Mouse (Mus musculus) CH12.LX (cell line): ENCODE results near the gene Taldo1. TPM values are rescaled to one million over a fixed set of nuclear protein-coding genes. Genes with fewer than 3 reads are reported as not detected.
A peak's percentile ranks its signal among the peaks of the same experiment; 100 is the strongest.

Experiments
- DNase-seq: peaks from one replicate; pipeline ENCODE4 v3.0.0-alpha.2; 2013; ENCODE audit errors: extremely low read depth
- H3K27ac ChIP-seq: 2 replicates; pipeline ENCODE4 v1.5.1; 2012; ENCODE audit warnings: low read depth, mild to moderate bottlenecking, control low read depth, moderate library complexity; ENCODE audit not compliant: insufficient read depth
- H3K27me3 ChIP-seq: replicated peaks from 2 replicates; pipeline ENCODE3; 2012; ENCODE audit warnings: inconsistent platforms
- H3K36me3 ChIP-seq, 2 experiments: replicated peaks in 1 of 2; 2 replicates each; pipeline versions ENCODE3 to v1.6.1; 2012; ENCODE audit warnings: inconsistent platforms in 1 of 2, low read length in 1 of 2, mild to moderate bottlenecking in 1 of 2, mixed read lengths in 1 of 2, moderate library complexity in 1 of 2; ENCODE audit not compliant: control insufficient read depth in 1 of 2, insufficient read depth in 1 of 2
- H3K4me1 ChIP-seq, 2 experiments: 2 replicates each; pipeline ENCODE4 v1.6.1; 2012; ENCODE audit warnings: inconsistent platforms in 1 of 2, moderate library complexity in 1 of 2; ENCODE audit not compliant: insufficient read depth in 2 of 2, control insufficient read depth in 1 of 2
- H3K4me2 ChIP-seq: 2 replicates; pipeline ENCODE4 v1.6.1; 2012; ENCODE audit warnings: low read depth, mild to moderate bottlenecking, control low read depth; ENCODE audit not compliant: poor library complexity, insufficient read depth, severe bottlenecking
- H3K4me3 ChIP-seq, 3 experiments: fragments of 150-350 bp in 1 of 3; sonication (generic) in 1 of 3; replicated peaks in 1 of 3; 2 replicates each; pipeline versions ENCODE3 to v1.5.1; 2011 to 2012; ENCODE audit warnings: low read depth in 2 of 3, low read length in 2 of 3, mild to moderate bottlenecking in 2 of 3, moderate library complexity in 2 of 3, control low read depth in 1 of 3, improper control_type of control experiment in 1 of 3, inconsistent platforms in 1 of 3, mixed read lengths in 1 of 3; ENCODE audit not compliant: poor library complexity in 1 of 3
- H3K79me2 ChIP-seq: replicated peaks from 2 replicates; pipeline ENCODE4 v1.6.1; 2012; ENCODE audit warnings: mild to moderate bottlenecking, moderate library complexity; ENCODE audit not compliant: control insufficient read depth, poor library complexity, insufficient read depth, severe bottlenecking; ENCODE audit errors: extremely low read depth
- H3K9ac ChIP-seq: 2 replicates; pipeline ENCODE4 v1.6.1; 2012; ENCODE audit warnings: low read depth, mild to moderate bottlenecking, control low read depth, moderate library complexity; ENCODE audit not compliant: insufficient read depth
- H3K9me3 ChIP-seq: replicated peaks from 2 replicates; pipeline ENCODE3; 2012; ENCODE audit warnings: low read length, inconsistent platforms, mixed read lengths
- BHLHE40 ChIP-seq: IDR thresholded peaks from 2 replicates; pipeline ENCODE4 v1.6.1; 2011; ENCODE audit warnings: mild to moderate bottlenecking, low read depth, low read length, improper control_type of control experiment
- CHD1 ChIP-seq: IDR thresholded peaks from 2 replicates; pipeline ENCODE4 v1.6.1; 2012; ENCODE audit warnings: low read depth, low read length, improper control_type of control experiment, inconsistent platforms
- E2F4 ChIP-seq: IDR thresholded peaks from 2 replicates; pipeline ENCODE4 v1.6.1; 2011; ENCODE audit warnings: low read depth, low read length, improper control_type of control experiment; ENCODE audit not compliant: insufficient replicate concordance
- ELF1 ChIP-seq: IDR thresholded peaks from 2 replicates; pipeline ENCODE4 v1.6.1; 2014; ENCODE audit warnings: low read depth, mild to moderate bottlenecking, inconsistent platforms, low read length, improper control_type of control experiment
- EP300 ChIP-seq: IDR thresholded peaks from 2 replicates; pipeline ENCODE4 v1.6.1; 2011; ENCODE audit warnings: low read length, improper control_type of control experiment
- ETS1 ChIP-seq: conservative IDR thresholded peaks from 2 replicates; pipeline ENCODE4 v1.6.1; 2012; ENCODE audit warnings: low read depth, mild to moderate bottlenecking, inconsistent platforms, low read length, improper control_type of control experiment, moderate library complexity
- HCFC1 ChIP-seq: IDR thresholded peaks from 2 replicates; pipeline ENCODE4 v1.6.1; 2012; ENCODE audit warnings: low read depth, mild to moderate bottlenecking, inconsistent platforms, low read length, improper control_type of control experiment
- IRF4 ChIP-seq: IDR thresholded peaks from 2 replicates; pipeline ENCODE4 v1.6.1; 2014; ENCODE audit warnings: low read depth, mild to moderate bottlenecking, inconsistent platforms, low read length, improper control_type of control experiment
- JUN ChIP-seq: IDR thresholded peaks from 2 replicates; pipeline ENCODE4 v1.6.1; 2011; ENCODE audit warnings: low read depth, mild to moderate bottlenecking, low read length, improper control_type of control experiment, moderate library complexity; ENCODE audit not compliant: insufficient read depth
- KAT2A ChIP-seq: IDR thresholded peaks from 2 replicates; pipeline ENCODE4 v1.6.1; 2012; ENCODE audit warnings: low read length, improper control_type of control experiment, inconsistent platforms; ENCODE audit not compliant: insufficient replicate concordance
- MAFK ChIP-seq: IDR thresholded peaks from 2 replicates; pipeline ENCODE4 v1.6.1; 2011; ENCODE audit warnings: low read length, improper control_type of control experiment; ENCODE audit not compliant: insufficient replicate concordance
- MAX ChIP-seq: IDR thresholded peaks from 2 replicates; pipeline ENCODE4 v1.6.1; 2011; ENCODE audit warnings: low read length, improper control_type of control experiment
- MAZ ChIP-seq: IDR thresholded peaks from 2 replicates; pipeline ENCODE4 v1.6.1; 2012; ENCODE audit warnings: low read depth, mild to moderate bottlenecking, inconsistent platforms, low read length, improper control_type of control experiment, moderate library complexity
- MEF2A ChIP-seq: IDR thresholded peaks from 2 replicates; pipeline ENCODE4 v1.6.1; 2014; ENCODE audit warnings: low read depth, mild to moderate bottlenecking, inconsistent platforms, low read length, improper control_type of control experiment, borderline replicate concordance
- MXI1 ChIP-seq: IDR thresholded peaks from 2 replicates; pipeline ENCODE4 v1.6.1; 2011; ENCODE audit warnings: mild to moderate bottlenecking, low read depth, low read length, improper control_type of control experiment
- MYC ChIP-seq: IDR thresholded peaks from 2 replicates; pipeline ENCODE4 v1.6.1; 2011; ENCODE audit warnings: low read depth, mild to moderate bottlenecking, improper control_type of control experiment, low read length
- NELFE ChIP-seq: IDR thresholded peaks from 2 replicates; pipeline ENCODE4 v1.6.1; 2011; ENCODE audit warnings: low read depth, low read length, improper control_type of control experiment
- NRF1 ChIP-seq: IDR thresholded peaks from 2 replicates; pipeline ENCODE4 v1.6.1; 2014; ENCODE audit warnings: low read depth, mild to moderate bottlenecking, inconsistent platforms, low read length, improper control_type of control experiment, moderate library complexity
- PAX5 ChIP-seq: IDR thresholded peaks from 2 replicates; pipeline ENCODE4 v1.6.1; 2012; ENCODE audit warnings: low read length, inconsistent platforms, mixed read lengths
- POLR2A ChIP-seq: IDR thresholded peaks from 2 replicates; pipeline ENCODE4 v1.6.1; 2011; ENCODE audit warnings: low read depth, mild to moderate bottlenecking, improper control_type of control experiment, low read length
- SIN3A ChIP-seq: IDR thresholded peaks from 2 replicates; pipeline ENCODE4 v1.6.1; 2012; ENCODE audit warnings: low read length, improper control_type of control experiment, inconsistent platforms
- SMC3 ChIP-seq: IDR thresholded peaks from 2 replicates; pipeline ENCODE4 v1.6.1; 2011; ENCODE audit warnings: low read depth, low read length, improper control_type of control experiment
- TBP ChIP-seq: conservative IDR thresholded peaks from 2 replicates; pipeline ENCODE4 v1.6.1; 2011; ENCODE audit warnings: low read depth, low read length, improper control_type of control experiment
- TCF12 ChIP-seq: IDR thresholded peaks from 2 replicates; pipeline ENCODE4 v1.6.1; 2014; ENCODE audit warnings: low read depth, mild to moderate bottlenecking, inconsistent platforms, low read length, improper control_type of control experiment
- UBTF ChIP-seq: IDR thresholded peaks from 2 replicates; pipeline ENCODE4 v1.6.1; 2012; ENCODE audit warnings: low read depth, mild to moderate bottlenecking, inconsistent platforms, low read length, improper control_type of control experiment, moderate library complexity
- USF1 ChIP-seq: IDR thresholded peaks from 2 replicates; pipeline ENCODE4 v1.6.1; 2014; ENCODE audit warnings: low read depth, mild to moderate bottlenecking, inconsistent platforms, low read length, improper control_type of control experiment
- ZC3H11A ChIP-seq: IDR thresholded peaks from 2 replicates; pipeline ENCODE4 v1.6.1; 2012; ENCODE audit warnings: low read depth, mild to moderate bottlenecking, inconsistent platforms, low read length, improper control_type of control experiment
- ZKSCAN1 ChIP-seq: IDR thresholded peaks from 2 replicates; pipeline ENCODE4 v1.6.1; 2012; ENCODE audit warnings: low read depth, inconsistent platforms, low read length, improper control_type of control experiment, borderline replicate concordance
- ZMIZ1 ChIP-seq: IDR thresholded peaks from 2 replicates; pipeline ENCODE4 v1.6.1; 2012; ENCODE audit warnings: low read depth, mild to moderate bottlenecking, inconsistent platforms, low read length, improper control_type of control experiment
- ZNF384 ChIP-seq: IDR thresholded peaks from 2 replicates; pipeline ENCODE4 v1.6.1; 2012; ENCODE audit warnings: low read depth, low read length, improper control_type of control experiment, inconsistent platforms
- dilution Hi-C: fragments of 300-500 bp; cut with MboI; formaldehyde crosslinking; loops from 2 replicates; pipeline ENCODE4 v1.14.3; 2020; ENCODE audit warnings: low sequenced_read_pairs; ENCODE audit not compliant: extremely low pct_unique_long_range_greater_than_20kb, extremely low pct_ligation_motif_present
- in situ Hi-C: fragments of 300-500 bp; cut with MboI; formaldehyde crosslinking; loops from 3 replicates; pipeline ENCODE4 v1.14.3; 2019; ENCODE audit warnings: low sequenced_read_pairs, low pct_ligation_motif_present, low pct_unique_long_range_greater_than_20kb, mixed read lengths
- polyA plus RNA-seq: library from polyadenylated mRNA; unstranded; fragments of >175 nt; gene quantifications from 2 replicates; pipeline ENCODE4 v1.2.1, GENCODE M21; 2012; ENCODE audit warnings: low read depth; ENCODE audit not compliant: insufficient read length
- total RNA-seq, 2 experiments: library from RNA; depleted of rRNA; stranded (reverse); fragments of 300-350 nt in 1 of 2; fragments of >200 nt in 1 of 2; gene quantifications; 2 replicates each; pipeline ENCODE4 v1.2.3; 2012 to 2014

Taldo1 gene
- total RNA-seq (2012; rRNA removed) (188 and 205 TPM in 2 replicates), total RNA-seq (2014; rRNA removed) (228 and 237 TPM in 2 replicates), polyA plus RNA-seq (124 and 129 TPM in 2 replicates)

DNA sequence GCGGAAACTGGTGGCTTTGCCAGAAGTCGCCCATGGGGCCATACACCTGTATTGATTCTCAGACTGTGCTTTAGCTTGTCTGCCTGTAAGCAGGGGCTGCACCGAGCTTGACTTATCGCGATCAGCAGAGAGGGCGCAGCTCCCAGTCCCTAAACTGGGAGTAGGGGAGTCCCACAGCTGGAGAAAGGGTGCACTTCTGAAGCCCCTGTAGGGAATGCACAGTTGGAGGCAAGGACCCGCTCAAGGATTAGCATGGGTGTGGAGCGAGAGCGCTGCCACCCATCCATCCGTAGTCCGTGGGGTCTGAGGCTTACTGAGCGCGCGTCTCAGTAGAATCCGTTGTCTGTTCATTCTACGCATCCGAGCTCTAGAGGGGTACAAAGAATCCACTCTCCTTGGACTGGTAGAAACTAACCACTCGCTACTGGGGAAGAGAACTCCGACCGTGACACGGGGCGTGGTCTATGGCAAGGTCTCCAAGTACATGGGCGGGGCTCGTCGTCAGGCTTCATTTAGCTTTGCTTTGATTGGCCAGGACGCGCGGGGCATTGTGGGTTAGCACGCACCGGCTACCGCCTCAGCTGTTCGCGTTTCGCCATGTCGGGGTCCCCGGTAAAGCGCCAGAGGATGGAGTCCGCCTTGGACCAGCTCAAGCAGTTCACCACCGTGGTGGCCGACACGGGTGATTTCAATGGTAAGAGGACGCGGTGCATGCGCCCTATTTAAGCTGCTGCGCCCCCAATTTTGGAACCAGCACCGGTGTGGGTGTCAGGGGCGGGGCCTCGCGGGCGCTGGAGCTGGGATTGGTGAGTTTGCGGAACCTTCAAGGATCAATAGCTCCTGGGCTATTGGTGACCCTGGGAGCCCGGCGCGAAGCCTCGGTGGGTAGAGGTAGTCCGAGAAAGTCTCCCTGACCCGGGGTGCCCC lies at the start of gene Taldo1:
Taldo1 (plus strand) TSS at position 575 of the 927 bp plus-strand sequence.
- dilution Hi-C loops: no loop called here
- Histone ChIP-seq H3K4me1 (peaks cover 4 to 33% of the 10 kb centered on the region in 2 experiments), H3K9me3 (no peaks in the 10 kb centered on the region), H3K27me3 (peaks cover 7% of the 10 kb centered on the region), H3K36me3 (peaks cover 11 to 20% of the 10 kb centered on the region in 2 experiments), H3K4me3 (peak within 1 kb of the TSS; percentile 68 to 79 (median 76)), H3K79me2 (peaks cover 18% of the 10 kb centered on the region), H3K4me2 (peak within 1 kb of the TSS; percentile 86), H3K27ac (no peak within 1 kb of the TSS), H3K9ac (peak within 1 kb of the TSS; percentile 64)
- TF ChIP-seq MAX: 0 out of 2 replicates have a peak, but pooled peaks have one; percentile 55
- TF ChIP-seq ZMIZ1: peak; percentile 65; the same call in 1 of the 2 replicates
- no peak for TF ChIP-seq EP300
- 0 out of 2 replicates have a peak, but pooled peaks have one; percentile 27 for TF ChIP-seq IRF4
- no peak for TF ChIP-seq E2F4
- 0 out of 2 replicates have a peak, but pooled peaks have one; percentile 29 for TF ChIP-seq UBTF
- no peak for TF ChIP-seq ETS1
- TF ChIP-seq TCF12: peak; percentile 60; the same call in 1 of the 2 replicates
- peak; percentile 85 for TF ChIP-seq MXI1
- TF ChIP-seq MYC: 0 out of 2 replicates have a peak, but pooled peaks have one; percentile 16
- TF ChIP-seq HCFC1: peak; percentile 67
- peak; percentile 65; the same call in 1 of the 2 replicates for TF ChIP-seq NELFE
- peak; percentile 59 for TF ChIP-seq ELF1
- TF ChIP-seq SIN3A: peak; percentile 98
- TF ChIP-seq TBP: peak; percentile 68
- peak; percentile 90 for TF ChIP-seq POLR2A
- TF ChIP-seq BHLHE40: peak; percentile 73
- TF ChIP-seq NRF1: no peak
- peak; percentile 97 for DNase-seq
- in situ Hi-C loops: no loop called here

- Histone ChIP-seq H3K4me3 (no peak overlapping the region), H3K4me2 (no peak overlapping the region), H3K36me3 (no peaks in the 10 kb centered on the region), H3K27me3 (peaks cover 3% of the 10 kb centered on the region), H3K4me1 (peaks cover 0 to 5% of the 10 kb centered on the region in 2 experiments; a peak in 1 of 4 replicates), H3K27ac (no peak overlapping the region), H3K9ac (no peak overlapping the region), H3K9me3 (no peaks in the 10 kb centered on the region), H3K79me2 (no peaks in the 10 kb centered on the region)
- DNase-seq: no peak
- in situ Hi-C loops (no loop called here), dilution Hi-C loops (no loop called here)
- TF ChIP-seq ZKSCAN1 (no peak), MEF2A (no peak), CHD1 (no peak), NELFE (no peak), USF1 (no peak), HCFC1 (no peak), ZC3H11A (no peak), NRF1 (no peak), EP300 (no peak), PAX5 (no peak), JUN (no peak), ZNF384 (no peak), MAFK (no peak), MAZ (no peak), ZMIZ1 (no peak), SMC3 (no peak), KAT2A (no peak), E2F4 (no peak)
Observed at GRCm38 (mm10) chr7:141343230-141343629, 48.8 kb upstream of the Taldo1 start.
